Mouse (Mus musculus) heart, embryonic 10.5 days (tissue): ENCODE measurements around the gene Zdhhc13. TPM values are rescaled to one million over a fixed set of nuclear protein-coding genes. Genes with fewer than 3 reads are reported as not detected.

Source experiments
- DNase-seq: peaks from one replicate; pipeline ENCODE4 v3.0.0-alpha.2; 2017; ENCODE audit warnings: low spot score
- H3K27ac ChIP-seq: fragments of 300-500 bp; sonication (generic); 2 replicates; pipeline ENCODE4 v1.5.1; 2016; ENCODE audit warnings: mild to moderate bottlenecking
- H3K27me3 ChIP-seq: fragments of 300-500 bp; sonication (generic); 2 replicates; pipeline ENCODE4 v1.6.1; 2016; ENCODE audit warnings: mild to moderate bottlenecking; ENCODE audit not compliant: poor library complexity, insufficient read depth, severe bottlenecking
- H3K36me3 ChIP-seq: fragments of 300-500 bp; sonication (generic); 2 replicates; pipeline ENCODE4 v1.6.1; 2016; ENCODE audit warnings: mild to moderate bottlenecking, moderate library complexity
- H3K4me1 ChIP-seq: fragments of 300-500 bp; sonication (generic); 2 replicates; pipeline ENCODE4 v1.6.1; 2016; ENCODE audit warnings: mild to moderate bottlenecking
- H3K4me3 ChIP-seq: fragments of 300-500 bp; sonication (generic); 2 replicates; pipeline ENCODE4 v1.5.1; 2016; ENCODE audit warnings: mild to moderate bottlenecking, moderate library complexity
- H3K9me3 ChIP-seq: fragments of 300-500 bp; sonication (generic); 2 replicates; pipeline ENCODE4 v1.6.1; 2016; ENCODE audit warnings: mild to moderate bottlenecking, moderate library complexity
- WGBS: fragments of 180-500 bp; shearing (Covaris S2); methylation state at CpG from one replicate; pipeline ENCODE4 v1.1.7; 2016; 5-methylcytosine and 5-hydroxymethylcytosine counted together
- polyA plus RNA-seq: library from polyadenylated mRNA; unstranded; fragments of >200 nt; fragmentation: Nextera tagmentation; extraction: Ambion mirVana; gene quantifications from 2 replicates; pipeline ENCODE4 v1.2.1, GENCODE M21; 2016

Zdhhc13 gene
- polyA plus RNA-seq, 1 experiment from 2014 or later, result 34.8 TPM

GRCm38 (mm10) chr7:48834989-48835626, 46.3 kb downstream of the Zdhhc13 start:
- no peak for DNase-seq
- Histone ChIP-seq H3K36me3 (peaks cover 77% of the 10 kb centered on the region), H3K4me3 (no peak overlapping the region), H3K27ac (peak overlapping the region; percentile 32; the same call in 1 of the 2 replicates), H3K9me3 (no peaks in the 10 kb centered on the region), H3K27me3 (no peaks in the 10 kb centered on the region), H3K4me1 (peaks cover 58% of the 10 kb centered on the region)
- 89% methylated on average over 12 of the region's 12 CpGs for WGBS

GRCm38 (mm10) chr7:48836949-48837348, 48.1 kb downstream of the Zdhhc13 start:
- H3K27ac ChIP-seq, result no peak overlapping the region
- H3K4me1 ChIP-seq, result peaks cover 53% of the 10 kb centered on the region
- no peaks in the 10 kb centered on the region for H3K9me3 ChIP-seq
- H3K36me3 ChIP-seq, result peaks cover 72% of the 10 kb centered on the region
- no peak for DNase-seq
- 51% methylated on average over 6 of the region's 6 CpGs for WGBS
- no peaks in the 10 kb centered on the region for H3K27me3 ChIP-seq
- no peak overlapping the region for H3K4me3 ChIP-seq

- Histone ChIP-seq H3K27ac (no peak overlapping the region), H3K4me1 (peaks cover 50% of the 10 kb centered on the region), H3K4me3 (no peak overlapping the region), H3K9me3 (no peaks in the 10 kb centered on the region), H3K27me3 (no peaks in the 10 kb centered on the region), H3K36me3 (peaks cover 57% of the 10 kb centered on the region)
- DNase-seq, result no peak
- WGBS, result 57% methylated on average over 2 of the region's 2 CpGs
Observed at GRCm38 (mm10) chr7:48838434-48838833, 49.6 kb downstream of the Zdhhc13 start.

- H3K36me3 ChIP-seq, result peaks cover 37% of the 10 kb centered on the region
- 41% methylated on average over 2 of the region's 2 CpGs for WGBS
- no peaks in the 10 kb centered on the region for H3K27me3 ChIP-seq
- DNase-seq, result no peak
- H3K4me3 ChIP-seq, result no peak overlapping the region
- H3K27ac ChIP-seq, result peak overlapping the region; percentile 79
- H3K9me3 ChIP-seq, result no peaks in the 10 kb centered on the region
- peaks cover 53% of the 10 kb centered on the region for H3K4me1 ChIP-seq
Observed at GRCm38 (mm10) chr7:48840545-48840944, 51.7 kb downstream of the Zdhhc13 start.

- Histone ChIP-seq H3K4me1 (peaks cover 58% of the 10 kb centered on the region), H3K36me3 (peaks cover 31% of the 10 kb centered on the region)
Observed at GRCm38 (mm10) chr7:48841538-48841937, 52.7 kb downstream of the Zdhhc13 start.

GRCm38 (mm10) chr7:48842353-48842752, 53.5 kb downstream of the Zdhhc13 start:
- peak overlapping the region; percentile 42; the same call in 1 of the 2 replicates for H3K27ac ChIP-seq
- 44% methylated on average over 3 of the region's 3 CpGs for whole genome bisulfite sequencing
- no peaks in the 10 kb centered on the region for H3K27me3 ChIP-seq
- H3K9me3 ChIP-seq, result no peaks in the 10 kb centered on the region
- DNase-seq, result no peak
- peaks cover 24% of the 10 kb centered on the region for H3K36me3 ChIP-seq
- H3K4me1 ChIP-seq, result peaks cover 60% of the 10 kb centered on the region
- H3K4me3 ChIP-seq, result no peak overlapping the region

More at GRCm38 (mm10) chr7:48841538-48841937, 52.7 kb downstream of the Zdhhc13 start:
- no peaks in the 10 kb centered on the region for H3K27me3 ChIP-seq
- H3K27ac ChIP-seq, result peak overlapping the region; percentile 79; the same call in 1 of the 2 replicates
- 76% methylated on average over 4 of the region's 4 CpGs for WGBS
- H3K9me3 ChIP-seq, result no peaks in the 10 kb centered on the region
- no peak overlapping the region for H3K4me3 ChIP-seq
- DNase-seq, result no peak

GRCm38 (mm10) chr7:48843541-48843940, 54.7 kb downstream of the Zdhhc13 start:
- H3K4me1 ChIP-seq, result peaks cover 61% of the 10 kb centered on the region
- H3K9me3 ChIP-seq, result no peaks in the 10 kb centered on the region
- H3K4me3 ChIP-seq, result peak overlapping the region; percentile 59
- 86% methylated on average over 5 of the region's 5 CpGs for WGBS
- H3K36me3 ChIP-seq, result peaks cover 17% of the 10 kb centered on the region
- no peaks in the 10 kb centered on the region for H3K27me3 ChIP-seq
- no peak overlapping the region; the same call in 1 of the 2 replicates for H3K27ac ChIP-seq
- no peak for DNase-seq

- H3K4me1 ChIP-seq, result peaks cover 51% of the 10 kb centered on the region
- no peaks in the 10 kb centered on the region for H3K36me3 ChIP-seq
- no peaks in the 10 kb centered on the region for H3K9me3 ChIP-seq
- WGBS, result 54% methylated on average over 12 of the region's 12 CpGs
- peak overlapping the region; percentile 86 for H3K27ac ChIP-seq
- H3K4me3 ChIP-seq, result peak overlapping the region; percentile 59
- DNase-seq, result no peak
- H3K27me3 ChIP-seq, result no peaks in the 10 kb centered on the region
Observed at GRCm38 (mm10) chr7:48845213-48845973, 56.6 kb downstream of the Zdhhc13 start.

- 37% methylated on average over 6 of the region's 6 CpGs for WGBS
Observed at GRCm38 (mm10) chr7:48846755-48847154, 58.0 kb downstream of the Zdhhc13 start.

GRCm38 (mm10) chr7:48847820-48848650, 59.2 kb downstream of the Zdhhc13 start, which contains the start of gene Csrp3:
Csrp3 (minus strand) TSS chr7:48848033.
- 30% methylated on average over 11 of the region's 11 CpGs for WGBS
- H3K9me3 ChIP-seq, result no peaks in the 10 kb centered on the region
- peak within 1 kb of the TSS; percentile 59 for H3K4me3 ChIP-seq
- no peaks in the 10 kb centered on the region for H3K36me3 ChIP-seq
- peak; percentile 91 for DNase-seq
- H3K4me1 ChIP-seq, result peaks cover 42% of the 10 kb centered on the region
- H3K27me3 ChIP-seq, result no peaks in the 10 kb centered on the region
- H3K27ac ChIP-seq, result peak within 1 kb of the TSS; percentile 86

More at GRCm38 (mm10) chr7:48846755-48847154, 58.0 kb downstream of the Zdhhc13 start:
- no peak for DNase-seq
- Histone ChIP-seq H3K36me3 (no peaks in the 10 kb centered on the region), H3K9me3 (no peaks in the 10 kb centered on the region), H3K4me1 (peaks cover 49% of the 10 kb centered on the region), H3K27ac (peak overlapping the region; percentile 86), H3K4me3 (peak overlapping the region; percentile 59), H3K27me3 (no peaks in the 10 kb centered on the region)

- Histone ChIP-seq H3K27me3 (no peaks in the 10 kb centered on the region), H3K36me3 (no peaks in the 10 kb centered on the region), H3K27ac (0 out of 2 replicates have a peak overlapping the region, but pooled peaks have one; percentile 32), H3K4me1 (peaks cover 21% of the 10 kb centered on the region; the same call in 1 of the 2 replicates), H3K4me3 (no peak overlapping the region), H3K9me3 (no peaks in the 10 kb centered on the region)
- DNase-seq, result no peak
- WGBS, result 82% methylated on average over 6 of the region's 6 CpGs
Observed at GRCm38 (mm10) chr7:48851529-48852104, 62.8 kb downstream of the Zdhhc13 start.

- peaks cover 16% of the 10 kb centered on the region; the same call in 1 of the 2 replicates for H3K4me1 ChIP-seq
Observed at GRCm38 (mm10) chr7:48853496-48853895, 64.7 kb downstream of the Zdhhc13 start.

More at GRCm38 (mm10) chr7:48853496-48853895, 64.7 kb downstream of the Zdhhc13 start:
- Histone ChIP-seq H3K27me3 (no peaks in the 10 kb centered on the region), H3K36me3 (no peaks in the 10 kb centered on the region), H3K4me3 (no peak overlapping the region), H3K27ac (peak overlapping the region; percentile 81), H3K9me3 (no peaks in the 10 kb centered on the region)
- WGBS, result 42% methylated on average over 13 of the region's 13 CpGs
- peak; percentile 76 for DNase-seq
